Mouse (Mus musculus) megakaryocyte progenitor cell, adult 5-6 weeks (primary cell): ENCODE measurements around the gene Adra2c. TPM values are rescaled to one million over a fixed set of nuclear protein-coding genes. Genes with fewer than 3 reads are reported as not detected.

Experiments used
- ATAC-seq: replicated peaks from 2 replicates; pipeline ENCODE4 v1.8.0; 2016; ENCODE audit warnings: mild to moderate bottlenecking, moderate TSS enrichment, inconsistent platforms; ENCODE audit not compliant: poor library complexity
- total RNA-seq, 2 experiments: library from RNA; stranded (forward) in 1 of 2; stranded (reverse) in 1 of 2; fragments of 157-497, 149-512 nt in 1 of 2; fragments of 200-1000 nt in 1 of 2; gene quantifications; 2 replicates each; pipeline versions ENCODE4 v1.2.3 to v1.2.4; 2015 to 2017

Adra2c gene
- total RNA-seq, 2 experiments from 2014 or later = not detected

DNA sequence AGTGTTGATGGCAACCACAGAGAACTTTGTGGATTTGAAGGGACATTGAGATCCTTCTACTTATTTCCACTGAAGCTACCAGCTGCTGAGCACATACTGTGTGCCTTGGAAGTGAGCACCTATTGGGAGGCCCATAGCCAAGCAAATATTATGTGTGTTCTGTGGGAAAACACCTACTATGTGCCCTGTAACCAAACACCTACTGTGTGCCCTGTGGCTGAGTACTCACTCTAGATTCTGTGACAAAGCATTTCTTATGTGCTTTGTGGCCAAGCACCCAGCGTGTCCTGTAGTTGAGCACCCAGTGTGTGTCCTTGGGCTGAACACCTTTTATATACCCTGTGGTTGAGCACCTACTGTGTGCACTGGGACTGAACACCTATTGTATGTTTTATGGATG, 28.6 kb downstream of the Adra2c start:
- no peak for ATAC-seq

DNA sequence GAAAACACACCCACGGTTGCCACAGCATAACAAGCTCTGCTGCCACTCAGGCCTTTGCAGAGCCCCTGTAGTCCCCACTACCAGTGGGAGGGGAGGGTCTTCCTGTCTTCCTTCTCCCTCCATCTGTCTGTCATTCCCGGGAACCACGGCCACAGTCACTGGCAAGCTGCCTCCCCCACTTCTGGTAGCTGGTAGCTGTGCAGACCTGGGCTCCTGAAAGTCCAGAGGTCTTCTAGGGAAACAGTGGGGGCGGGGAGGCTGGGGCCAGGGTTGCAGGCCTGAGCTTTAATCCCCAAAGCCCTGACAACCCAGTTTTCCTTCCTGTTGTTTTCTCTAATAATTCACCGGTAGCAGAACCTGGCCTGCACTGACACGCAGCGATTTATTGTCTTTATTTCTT, 31.7 kb downstream of the Adra2c start:
- no peak for ATAC-seq

DNA sequence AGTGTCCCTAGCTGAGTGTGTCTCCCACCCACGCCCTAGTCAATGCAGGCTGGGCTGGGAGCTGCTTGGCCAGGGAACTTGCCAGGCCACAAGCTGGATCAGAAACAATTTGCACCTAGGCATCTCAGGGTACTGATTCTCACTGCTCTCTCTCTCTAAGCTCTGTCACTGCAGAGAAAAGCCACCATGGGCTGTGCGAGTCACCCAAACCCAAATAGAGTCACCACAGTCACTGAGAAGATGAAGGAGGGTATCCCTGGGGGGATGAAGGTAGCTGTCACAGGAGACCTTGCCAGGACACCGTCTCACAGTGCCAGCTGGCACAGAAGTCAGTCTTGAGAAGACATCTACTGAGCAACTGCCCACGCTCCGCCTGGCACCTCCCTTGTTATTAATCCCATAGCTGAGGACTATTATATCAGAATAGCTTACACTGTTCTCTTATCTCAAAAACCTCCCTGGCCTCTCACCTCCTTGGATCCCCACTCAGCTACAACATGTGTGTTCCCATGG, 33.7 kb downstream of the Adra2c start:
- ATAC-seq = no peak

DNA sequence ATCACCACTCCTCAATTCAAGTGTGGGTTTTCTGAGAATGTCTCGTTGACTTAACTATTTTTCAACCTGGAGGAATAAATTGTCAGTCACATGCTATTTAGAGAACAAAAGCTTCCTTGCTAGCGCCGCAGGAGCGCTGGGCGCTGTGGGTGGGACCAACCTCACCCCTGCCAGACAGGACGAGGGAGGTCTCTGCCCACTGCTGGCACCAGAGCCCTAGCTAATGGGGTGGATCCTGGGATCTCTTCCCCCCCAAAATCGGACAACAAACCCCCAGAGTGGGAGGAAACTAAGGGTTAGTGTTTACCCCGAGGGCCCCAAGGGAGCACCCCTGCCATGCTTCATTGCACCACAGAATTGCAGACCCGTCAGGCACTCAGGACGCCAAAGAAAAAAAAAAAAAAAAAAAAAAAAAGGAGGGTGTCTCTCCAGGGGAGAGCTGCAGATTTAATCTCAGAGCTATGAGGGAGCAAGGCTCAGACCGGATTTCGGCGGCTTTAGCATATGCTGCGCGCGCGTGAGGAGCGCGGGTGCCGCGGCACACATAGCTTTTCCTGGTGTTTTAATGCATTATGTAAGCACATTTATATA, 35.2 kb downstream of the Adra2c start:
- no peak for ATAC-seq

DNA sequence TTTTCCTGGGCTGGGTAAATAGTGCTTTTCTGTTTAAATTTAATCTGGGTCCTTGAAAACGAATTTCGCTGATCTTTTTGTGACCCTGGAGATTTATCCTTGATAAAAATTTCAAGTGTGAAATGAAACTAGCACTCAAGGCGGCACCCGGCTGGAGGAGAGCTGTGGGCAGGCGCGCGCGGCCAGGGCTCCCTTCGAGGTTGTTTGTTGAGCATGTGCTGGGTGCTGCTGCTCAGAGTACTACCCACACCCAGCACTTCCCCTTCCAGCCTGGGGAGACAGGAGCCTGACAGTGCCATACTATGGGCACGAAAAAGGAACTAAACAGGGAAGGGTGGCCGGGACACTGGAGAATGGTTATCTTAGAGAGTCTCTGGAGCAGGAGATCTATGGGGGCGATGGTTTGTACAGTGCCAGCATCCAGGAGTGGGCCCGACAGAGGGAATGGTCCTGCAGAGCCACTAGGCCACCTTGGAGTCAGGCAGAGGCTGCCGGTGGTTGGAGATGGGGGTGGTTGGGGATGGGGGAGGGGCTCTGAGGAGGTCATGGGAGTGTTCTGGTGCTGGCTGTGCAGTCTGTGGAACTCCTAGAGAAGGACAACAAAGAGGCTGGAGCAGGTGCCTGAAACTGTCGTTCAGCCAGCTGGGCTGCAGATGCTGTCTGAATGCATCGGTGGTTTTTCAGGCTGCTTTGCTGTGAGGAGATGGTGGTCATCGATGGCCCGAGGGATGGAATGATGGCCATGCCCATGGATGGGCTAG, 35.9 kb downstream of the Adra2c start:
- ATAC-seq = no peak

DNA sequence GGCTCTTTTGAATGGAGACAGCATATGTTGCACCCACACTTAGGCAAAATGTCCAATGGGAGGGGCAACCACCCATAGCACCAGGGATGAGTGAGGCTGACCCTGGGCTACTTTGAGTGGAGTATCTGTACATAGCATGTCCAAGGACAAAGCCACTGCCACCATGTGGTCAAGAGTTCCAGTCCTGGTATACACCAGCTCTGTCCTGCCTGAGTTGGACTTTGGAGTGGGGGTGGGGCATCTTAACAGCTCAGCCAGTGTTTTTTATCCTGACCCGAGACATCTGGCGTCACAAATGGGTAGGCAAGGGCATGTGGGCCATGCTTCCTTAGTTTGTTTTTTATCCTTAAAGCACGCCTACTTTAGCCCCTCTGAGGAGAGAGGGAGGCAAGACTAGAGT, 36.5 kb downstream of the Adra2c start:
- ATAC-seq = no peak

DNA sequence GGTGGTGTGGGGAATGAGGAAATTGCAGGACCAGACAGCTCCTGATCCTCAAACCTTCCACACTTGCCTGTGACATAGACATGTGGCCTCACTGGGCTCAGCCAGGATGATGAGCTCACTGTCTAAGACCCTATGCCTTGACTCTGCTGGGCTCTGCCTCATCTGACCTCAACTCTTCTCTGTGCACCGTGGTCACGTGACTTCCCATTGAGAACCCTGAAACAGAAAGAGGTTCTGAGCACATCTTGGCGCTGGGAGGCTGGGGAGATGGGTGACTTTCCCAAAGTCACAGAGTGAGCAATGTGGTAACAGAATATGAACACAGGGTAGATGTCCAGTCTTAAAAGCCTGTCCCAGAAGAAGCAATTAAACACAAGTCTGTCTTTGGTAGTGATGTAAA, 37.1 kb downstream of the Adra2c start:
- ATAC-seq = no peak

DNA sequence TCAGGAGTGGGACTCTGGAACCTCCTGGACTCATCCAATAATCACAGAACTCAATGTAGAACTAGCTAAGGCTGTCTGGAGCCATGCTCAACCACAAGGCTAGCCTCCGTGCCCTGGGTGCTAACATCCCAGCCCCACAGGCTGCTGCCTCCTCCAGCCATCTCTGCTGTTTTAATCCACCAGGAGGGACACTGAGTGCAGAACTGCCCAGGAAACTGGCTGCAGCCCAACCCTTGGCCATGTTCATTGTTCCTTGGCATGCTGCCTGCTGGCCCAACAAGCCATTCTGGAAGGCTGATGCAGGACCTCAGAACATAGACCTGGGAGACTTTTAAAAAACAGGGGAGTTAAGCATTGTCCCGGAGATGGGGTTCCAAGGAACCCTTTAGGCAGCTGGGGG, 42.5 kb downstream of the Adra2c start:
- no peak for ATAC-seq

DNA sequence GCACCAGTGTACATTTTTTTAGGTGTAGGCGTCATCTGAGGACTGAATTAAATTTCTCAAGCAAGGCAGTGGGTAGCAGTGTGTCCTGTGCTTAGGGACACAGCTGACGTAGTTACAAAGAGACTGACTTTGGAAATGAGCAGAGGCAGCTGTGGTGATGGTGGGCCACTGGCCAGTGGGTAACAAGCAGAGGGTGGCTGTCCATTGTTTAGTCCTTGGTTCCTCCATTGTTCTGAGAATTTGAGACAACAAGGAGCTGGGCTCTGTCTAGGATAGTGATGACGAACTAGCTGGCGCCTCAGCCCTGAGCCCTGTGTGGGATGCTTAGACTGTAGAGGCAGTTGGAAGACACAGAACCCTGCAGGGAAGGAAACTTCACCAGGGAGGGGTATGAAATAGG, 52.7 kb downstream of the Adra2c start:
- no peak for ATAC-seq

Other genes with a start within 250 kb of the Adra2c start
- gene Hgfac, start 236.8 kb upstream of the Adra2c start, total RNA-seq (2015) = 0.59 TPM in 1 of 2 replicates, not detected in the other
- 0.24 TPM in 1 of 2 replicates, not detected in the other for gene Hgfac, start 236.8 kb upstream of the Adra2c start, total RNA-seq (2017)
- 0.12 TPM in 1 of 2 replicates, not detected in the other for gene Dok7, start 221.6 kb upstream of the Adra2c start, total RNA-seq (2015)
- not detected in 2 replicates for gene Dok7, start 221.6 kb upstream of the Adra2c start, total RNA-seq (2017)
- 32.4 and 41.8 TPM in 2 replicates for gene Lrpap1, start 172.6 kb upstream of the Adra2c start, total RNA-seq (2015)
- 66.7 and 69.5 TPM in 2 replicates for gene Lrpap1, start 172.6 kb upstream of the Adra2c start, total RNA-seq (2017)
- not detected in 2 replicates for gene Hmx1, start 110.8 kb downstream of the Adra2c start, total RNA-seq (2015)
- not detected in 2 replicates for gene Hmx1, start 110.8 kb downstream of the Adra2c start, total RNA-seq (2017)
- gene Cpz, start 247.4 kb downstream of the Adra2c start, total RNA-seq (2015) = not detected in 2 replicates
- gene Cpz, start 247.4 kb downstream of the Adra2c start, total RNA-seq (2017) = not detected in 2 replicates